Mouse (Mus musculus) liver, embryonic 14.5 days (tissue): ENCODE measurements around the gene Zic1. TPM values are rescaled to one million over a fixed set of nuclear protein-coding genes. Genes with fewer than 3 reads are reported as not detected.

Source experiments
- ATAC-seq: fragments of 200-750 bp; cut with Nextera tagmentation; 2 replicates; pipeline ENCODE4 v1.8.0; 2017; ENCODE audit warnings: moderate number of reproducible peaks, mild to moderate bottlenecking, moderate library complexity; ENCODE audit not compliant: insufficient read depth
- DNase-seq, 3 experiments: peaks; one replicate each; pipeline ENCODE4 v3.0.0-alpha.2; 2012 to 2013; ENCODE audit warnings: low read depth in 3 of 3, low spot score in 3 of 3
- H3K27ac ChIP-seq: fragments of 300-500 bp; sonication (generic); 2 replicates; pipeline ENCODE4 v1.5.1; 2014; ENCODE audit warnings: moderate library complexity, mild to moderate bottlenecking, control low read depth, inconsistent platforms
- H3K27me3 ChIP-seq: fragments of 300-500 bp; sonication (generic); 2 replicates; pipeline ENCODE4 v1.6.1; 2014; ENCODE audit warnings: mild to moderate bottlenecking, low read length, moderate library complexity; ENCODE audit not compliant: control insufficient read depth, insufficient read depth
- H3K36me3 ChIP-seq: fragments of 300-500 bp; sonication (generic); replicated peaks from 2 replicates; pipeline ENCODE4 v1.6.1; 2014; ENCODE audit warnings: low read depth; ENCODE audit not compliant: control insufficient read depth, insufficient read depth
- H3K4me1 ChIP-seq, 2 experiments: fragments of 200-500 bp in 1 of 2; fragments of 300-500 bp in 1 of 2; sonication (generic) in 1 of 2; replicated peaks; 2 replicates each; pipeline ENCODE4 v1.6.1; 2012 to 2014; ENCODE audit warnings: antibody characterized with exemption in 1 of 2, inconsistent platforms in 1 of 2, low read length in 1 of 2; ENCODE audit not compliant: control insufficient read depth in 2 of 2, insufficient read depth in 2 of 2
- H3K4me2 ChIP-seq: fragments of 300-500 bp; sonication (generic); 2 replicates; pipeline ENCODE4 v1.6.1; 2014; ENCODE audit warnings: low read depth, mild to moderate bottlenecking, control low read depth, moderate library complexity
- H3K4me3 ChIP-seq, 2 experiments: fragments of 200-500 bp in 1 of 2; fragments of 300-500 bp in 1 of 2; sonication (generic) in 1 of 2; 2 replicates each; pipeline ENCODE4 v1.5.1; 2012 to 2014; ENCODE audit warnings: low read depth in 2 of 2, low read length in 2 of 2, mild to moderate bottlenecking in 2 of 2, control low read depth in 1 of 2, inconsistent platforms in 1 of 2, moderate library complexity in 1 of 2; ENCODE audit not compliant: insufficient read depth in 1 of 2
- H3K9ac ChIP-seq: fragments of 300-500 bp; sonication (generic); replicated peaks from 2 replicates; pipeline ENCODE4 v1.6.1; 2014; ENCODE audit warnings: mild to moderate bottlenecking, control low read depth, moderate library complexity
- H3K9me3 ChIP-seq: fragments of 300-500 bp; sonication (generic); 2 replicates; pipeline ENCODE4 v1.6.1; 2016; ENCODE audit warnings: low read length, mixed read lengths; ENCODE audit not compliant: control insufficient read depth
- CTCF ChIP-seq: IDR thresholded peaks from 2 replicates; pipeline ENCODE4 v1.5.1; 2016; ENCODE audit warnings: antibody characterized with exemption, low read depth, control low read depth
- EP300 ChIP-seq: IDR thresholded peaks from 2 replicates; pipeline ENCODE4 v1.6.1; 2016; ENCODE audit warnings: antibody characterized with exemption, low read depth
- WGBS: fragments of 180-500 bp; shearing (Covaris S2); extraction: QIAGEN DNeasy Blood & Tissue Kit; methylation state at CpG from one replicate; pipeline ENCODE4 v1.1.7; 2014; ENCODE audit not compliant: insufficient replicate concordance; 5-methylcytosine and 5-hydroxymethylcytosine counted together
- polyA plus RNA-seq, 2 experiments: library from polyadenylated mRNA; depleted of rRNA in 1 of 2; stranded (reverse) in 1 of 2; unstranded in 1 of 2; fragments of >200 nt; fragmentation: Nextera tagmentation in 1 of 2; extraction: Ambion mirVana in 1 of 2; gene quantifications; 2 replicates each; pipeline versions ENCODE4 v1.2.1 to v1.2.3; 2012 to 2014

Zic1 gene
- polyA plus RNA-seq, 2 experiments: 0.07 TPM; not detected in 1

GRCm38 (mm10) chr9:91380458-91380914 is 14.9 kb upstream of the Zic1 start:
- H3K36me3 ChIP-seq: no peaks in the 10 kb centered on the region

GRCm38 (mm10) chr9:91379781-91380457 is 14.3 kb upstream of the Zic1 start:
- Histone ChIP-seq H3K4me2 (no peak overlapping the region), H3K36me3 (no peaks in the 10 kb centered on the region), H3K4me3 (no peak overlapping the region), H3K27ac (no peak overlapping the region), H3K27me3 (peaks cover 92% of the 10 kb centered on the region), H3K9ac (no peak overlapping the region), H3K4me1 (no peaks in the 10 kb centered on the region), H3K9me3 (no peaks in the 10 kb centered on the region)
- DNase-seq (no peak), ATAC-seq (no peak)
- no peak for TF ChIP-seq EP300
- no peak for TF ChIP-seq CTCF
- WGBS: 3% methylated on average over 10 of the region's 10 CpGs

More at GRCm38 (mm10) chr9:91380458-91380914, 14.9 kb upstream of the Zic1 start:
- no peak overlapping the region for H3K27ac ChIP-seq
- ATAC-seq: no peak
- H3K4me2 ChIP-seq: no peak overlapping the region
- H3K9me3 ChIP-seq: no peaks in the 10 kb centered on the region
- 1% methylated on average over 9 of the region's 9 CpGs for WGBS
- no peak for DNase-seq
- no peak for TF ChIP-seq EP300
- no peak for TF ChIP-seq CTCF
- H3K4me3 ChIP-seq: no peak overlapping the region
- no peak overlapping the region for H3K9ac ChIP-seq
- H3K4me1 ChIP-seq: no peaks in the 10 kb centered on the region
- peaks cover 94% of the 10 kb centered on the region for H3K27me3 ChIP-seq

GRCm38 (mm10) chr9:91379300-91379635 is 13.7 kb upstream of the Zic1 start:
- H3K9ac ChIP-seq: no peak overlapping the region
- no peak for DNase-seq
- no peak for TF ChIP-seq EP300
- TF ChIP-seq CTCF: no peak
- H3K36me3 ChIP-seq: no peaks in the 10 kb centered on the region
- WGBS: 3% methylated on average over 8 of the region's 8 CpGs
- H3K4me3 ChIP-seq: no peak overlapping the region
- H3K27me3 ChIP-seq: peaks cover 90% of the 10 kb centered on the region
- H3K4me1 ChIP-seq: no peaks in the 10 kb centered on the region
- no peak overlapping the region for H3K27ac ChIP-seq
- H3K9me3 ChIP-seq: no peaks in the 10 kb centered on the region
- ATAC-seq: no peak
- no peak overlapping the region for H3K4me2 ChIP-seq

- H3K27me3 ChIP-seq: peaks cover 84% of the 10 kb centered on the region
- no peak for DNase-seq
Observed at GRCm38 (mm10) chr9:91378411-91379299, 13.0 kb upstream of the Zic1 start.

GRCm38 (mm10) chr9:91377873-91378150 is 12.2 kb upstream of the Zic1 start:
- WGBS: 3% methylated on average over 16 of the region's 16 CpGs
- TF ChIP-seq EP300 (no peak), CTCF (no peak)
- H3K4me3 ChIP-seq: no peak overlapping the region
- H3K36me3 ChIP-seq: no peaks in the 10 kb centered on the region
- DNase-seq (no peak), ATAC-seq (no peak)
- no peak overlapping the region for H3K9ac ChIP-seq
- no peaks in the 10 kb centered on the region for H3K9me3 ChIP-seq
- no peaks in the 10 kb centered on the region for H3K4me1 ChIP-seq
- H3K27ac ChIP-seq: no peak overlapping the region
- peaks cover 77% of the 10 kb centered on the region for H3K27me3 ChIP-seq
- no peak overlapping the region for H3K4me2 ChIP-seq

More at GRCm38 (mm10) chr9:91378411-91379299, 13.0 kb upstream of the Zic1 start:
- no peak for ATAC-seq
- Histone ChIP-seq H3K4me3 (no peak overlapping the region), H3K4me1 (no peaks in the 10 kb centered on the region), H3K9me3 (no peaks in the 10 kb centered on the region), H3K9ac (no peak overlapping the region), H3K36me3 (no peaks in the 10 kb centered on the region), H3K4me2 (no peak overlapping the region), H3K27ac (no peak overlapping the region)
- TF ChIP-seq CTCF: no peak
- TF ChIP-seq EP300: no peak
- WGBS: 2% methylated on average over 48 of the region's 48 CpGs
